In genomic region chr17:45474669-45475465, GRCm38 (mm10) we compare ENCODE assay signal across 8 mouse cellular contexts. TPM values are rescaled to one million over a fixed set of nuclear protein-coding genes. Genes with fewer than 3 reads are reported as not detected.
DNase-seq lines count a peak whose midpoint lies in the region; ATAC-seq and TF ChIP-seq lines count a peak whose summit lies in the region.

Spats1 (minus strand) TSS chr17:45475415.

- no peaks in the 10 kb centered on the region for H3K4me1 ChIP-seq in embryonic fibroblast, embryonic 13.5 days (ENCODE audit: control insufficient read depth, insufficient read depth, low read length)
- peaks cover 20% of the 10 kb centered on the region for H3K4me1 ChIP-seq in heart, embryonic 15.5 days (replicated peaks)
- peaks cover 13% of the 10 kb centered on the region for H3K4me1 ChIP-seq in liver, embryonic 13.5 days (replicated peaks)
- peaks cover 11% of the 10 kb centered on the region for H3K4me1 ChIP-seq in testis, adult 2 months (ENCODE audit: control insufficient read depth, insufficient read depth, low read length)

- no peak within 1 kb of the TSS for H3K27ac ChIP-seq in embryonic fibroblast, embryonic 13.5 days (ENCODE audit: insufficient read depth, low read length)
- 0 out of 2 replicates have a peak within 1 kb of the TSS, but pooled peaks have one; percentile 8 for H3K27ac ChIP-seq in heart, embryonic 15.5 days
- no peak within 1 kb of the TSS for H3K27ac ChIP-seq in liver, embryonic 13.5 days
- peak within 1 kb of the TSS; percentile 75 for H3K27ac ChIP-seq in testis, adult 2 months (ENCODE audit: control insufficient read depth, insufficient read depth, low read depth, low read length)

- peak; percentile 57 for ATAC-seq in heart, embryonic 15.5 days (replicated peaks; ENCODE audit: insufficient number of reproducible peaks, insufficient read depth, low FRiP score, low read depth)
- no peak for ATAC-seq in liver, embryonic 13.5 days (ENCODE audit: low read depth)

- peaks cover 16% of the 10 kb centered on the region for H3K27me3 ChIP-seq in heart, embryonic 15.5 days
- H3K27me3 ChIP-seq in liver, embryonic 13.5 days = peaks cover 50% of the 10 kb centered on the region
- no peaks in the 10 kb centered on the region for H3K27me3 ChIP-seq in testis, adult 2 months (ENCODE audit: control insufficient read depth, insufficient read depth, low read length)

- H3K4me2 ChIP-seq in heart, embryonic 15.5 days = peak within 1 kb of the TSS; percentile 77
- H3K4me2 ChIP-seq in liver, embryonic 13.5 days = peak within 1 kb of the TSS; percentile 59

- H3K36me3 ChIP-seq in heart, embryonic 15.5 days = no peaks in the 10 kb centered on the region
- H3K36me3 ChIP-seq in liver, embryonic 13.5 days = no peaks in the 10 kb centered on the region
- H3K36me3 ChIP-seq in testis, adult 2 months (ENCODE audit: control insufficient read depth, insufficient read depth, low read length) = no peaks in the 10 kb centered on the region; the same call in 1 of the 2 replicates

- H3K4me3 ChIP-seq in embryonic fibroblast, embryonic 13.5 days (ENCODE audit: insufficient read depth, low read length) = peak within 1 kb of the TSS; percentile 61
- H3K4me3 ChIP-seq in heart, embryonic 15.5 days = peak within 1 kb of the TSS; percentile 52
- peak within 1 kb of the TSS; percentile 42 for H3K4me3 ChIP-seq in liver, embryonic 13.5 days (replicated peaks)
- peak within 1 kb of the TSS; percentile 86 for H3K4me3 ChIP-seq in testis, adult 2 months (ENCODE audit: control insufficient read depth, low read depth, low read length)

- DNase-seq in CD8-positive naive resting alpha-beta T cell, adult 2 months (ENCODE audit: low read depth in 2 of 2, low spot score in 2 of 2) = peak; percentile 25 to 36
- DNase-seq in brain, adult 2 months (ENCODE audit: low read depth, low spot score) = peak; percentile 97
- DNase-seq in kidney, postnatal 14 days = peak; percentile 62
- DNase-seq in liver, embryonic 13.5 days = no peak
- peak; percentile 72 for DNase-seq in naive thymus-derived CD4-positive, alpha-beta T cell, adult 2 months (ENCODE audit: low read depth)

- peak within 1 kb of the TSS; percentile 36 for H3K9ac ChIP-seq in heart, embryonic 15.5 days
- no peak within 1 kb of the TSS for H3K9ac ChIP-seq in liver, embryonic 13.5 days

- WGBS in heart, embryonic 15.5 days = 4% methylated on average over 30 of the region's 30 CpGs
- 5% methylated on average over 30 of the region's 30 CpGs for WGBS in liver, embryonic 13.5 days (ENCODE audit: insufficient replicate concordance)

- TF ChIP-seq POLR2A in embryonic fibroblast, embryonic 13.5 days (IDR thresholded peaks at IDR 0.05; ENCODE audit: low read depth, low read length) = 0 out of 2 replicates have a peak, but pooled peaks have one; percentile 51
- peak; percentile 90 for TF ChIP-seq POLR2A in testis, adult 2 months (IDR thresholded peaks at IDR 0.05; ENCODE audit: control insufficient read depth, low read depth, low read length)

- H3K9me3 ChIP-seq in heart, embryonic 15.5 days (replicated peaks) = no peaks in the 10 kb centered on the region
- no peaks in the 10 kb centered on the region for H3K9me3 ChIP-seq in liver, embryonic 13.5 days (replicated peaks)

- no peak for TF ChIP-seq CTCF in embryonic fibroblast, embryonic 13.5 days (IDR thresholded peaks at IDR 0.05; ENCODE audit: borderline replicate concordance, insufficient read depth, low read length)
- no peak for TF ChIP-seq CTCF in testis, adult 2 months (IDR thresholded peaks at IDR 0.05; ENCODE audit: control insufficient read depth, insufficient read depth, insufficient replicate concordance, low read depth, low read length)

RNA-seq across cellular contexts. Expression of gene Spats1, which starts in this region (rescaled TPM):
- 0.58 TPM in 1 of 2 replicates, not detected in the other for polyA plus RNA-seq in embryonic fibroblast, embryonic 13.5 days (2011; ENCODE audit: insufficient read length, low read depth, missing spikeins)
- 1.3 and 1.6 TPM in 2 replicates for polyA plus RNA-seq in heart, embryonic 15.5 days (2015; fragmentation: Nextera tagmentation; extraction: Ambion mirVana)
- polyA plus RNA-seq in liver, embryonic 13.5 days (2015; fragmentation: Nextera tagmentation; extraction: Ambion mirVana) = 0.06 and 0.18 TPM in 2 replicates
- 22.7 and 23.3 TPM in 2 replicates for polyA plus RNA-seq in testis, adult 2 months (2012; rRNA removed)

Comparison
In these comparisons a context has a peak if more than half of its experiments do, and no peak if none do; other contexts are left out.
1. H3K27ac ChIP-seq: peak in heart, embryonic 15.5 days (single experiment) and testis, adult 2 months (single experiment); none in embryonic fibroblast, embryonic 13.5 days (single experiment) and liver, embryonic 13.5 days (single experiment).
2. Peak in every context shown above with its lines, with median percentiles within 50 percentile points of each other: H3K4me3 ChIP-seq.